In genomic region chr5:22745885-22746532, GRCm38 (mm10) we compare ENCODE assay signal across 8 mouse cellular contexts. TPM values are rescaled to one million over a fixed set of nuclear protein-coding genes. Genes with fewer than 3 reads are reported as not detected.
DNase-seq lines count a peak whose midpoint lies in the region; ATAC-seq and TF ChIP-seq lines count a peak whose summit lies in the region.

Gene Lhfpl3, plus strand, starts transcription at chr5:22746059.

- H3K36me3 ChIP-seq in forebrain, embryonic 13.5 days (ENCODE audit: poor library complexity, severe bottlenecking) = no peaks in the 10 kb centered on the region
- H3K36me3 ChIP-seq in hindbrain, postnatal 0 days (ENCODE audit: insufficient read depth, low read length) = no peaks in the 10 kb centered on the region

- under 1% methylated on average over 40 of the region's 53 CpGs for whole genome bisulfite sequencing in forebrain, embryonic 13.5 days
- WGBS in hindbrain, postnatal 0 days = 4% methylated on average over 37 of the region's 53 CpGs

- no peak within 1 kb of the TSS for H3K27ac ChIP-seq in forebrain, embryonic 13.5 days
- peak within 1 kb of the TSS; percentile 77 for H3K27ac ChIP-seq in hindbrain, postnatal 0 days

- TF ChIP-seq CTCF in hindbrain, postnatal 0 days (IDR thresholded peaks at IDR 0.05; ENCODE audit: low read depth) = no peak; the same call in 1 of the 2 replicates

- H3K9ac ChIP-seq in forebrain, embryonic 13.5 days = peak within 1 kb of the TSS; percentile 78
- H3K9ac ChIP-seq in hindbrain, postnatal 0 days (replicated peaks; ENCODE audit: low read length) = peak within 1 kb of the TSS; percentile 71

- peak; percentile 30 for DNase-seq in layer of hippocampus, adult 11-12 months (ENCODE audit: low spot score)
- DNase-seq in layer of hippocampus, adult 9-10 months (ENCODE audit: low spot score) = no peak
- peak; percentile 73 for DNase-seq in hindbrain, postnatal 0 days (ENCODE audit: low spot score)
- DNase-seq in liver = peak; percentile 8
- DNase-seq in retina, postnatal 7 days (ENCODE audit: low read depth, low spot score) = peak; percentile 27

- peak within 1 kb of the TSS; percentile 68 for H3K4me3 ChIP-seq in forebrain, embryonic 13.5 days
- H3K4me3 ChIP-seq in hindbrain, postnatal 0 days (ENCODE audit: low read length) = peak within 1 kb of the TSS; percentile 76

- H3K4me2 ChIP-seq in forebrain, embryonic 13.5 days = peak within 1 kb of the TSS; percentile 99
- H3K4me2 ChIP-seq in hindbrain, postnatal 0 days (ENCODE audit: low read depth, low read length) = peak within 1 kb of the TSS; percentile 91

- H3K4me1 ChIP-seq in forebrain, embryonic 13.5 days = peaks cover 18% of the 10 kb centered on the region
- no peaks in the 10 kb centered on the region for H3K4me1 ChIP-seq in hindbrain, postnatal 0 days (ENCODE audit: insufficient read depth, low read length)

- H3K9me3 ChIP-seq in forebrain, embryonic 13.5 days (replicated peaks) = no peaks in the 10 kb centered on the region
- no peaks in the 10 kb centered on the region for H3K9me3 ChIP-seq in hindbrain, postnatal 0 days (ENCODE audit: low read length)

- H3K27me3 ChIP-seq in forebrain, embryonic 13.5 days = peaks cover 34% of the 10 kb centered on the region; the same call in 1 of the 2 replicates
- no peaks in the 10 kb centered on the region for H3K27me3 ChIP-seq in hindbrain, postnatal 0 days (ENCODE audit: insufficient read depth, low read length)

- peak; percentile 63 for ATAC-seq in cerebellum, adult (ENCODE audit: insufficient number of reproducible peaks, low FRiP score, low TSS enrichment)
- ATAC-seq in forebrain, embryonic 13.5 days = peak; percentile 95
- peak; percentile 90 for ATAC-seq in hindbrain, postnatal 0 days
- no peak for ATAC-seq in megakaryocyte-erythroid progenitor cell, adult 5-6 weeks (replicated peaks; ENCODE audit: low FRiP score, low TSS enrichment, poor library complexity, severe bottlenecking)

RNA-seq across cellular contexts. Expression of gene Lhfpl3, which starts in this region (rescaled TPM):
- polyA plus RNA-seq in forebrain, embryonic 13.5 days (2015; fragmentation: Nextera tagmentation; extraction: Ambion mirVana) = 4.4 and 5.9 TPM in 2 replicates
- total RNA-seq in hindbrain, postnatal 0 days (2014; rRNA removed) = 57.3 and 70.7 TPM in 2 replicates
- polyA plus RNA-seq in hindbrain, postnatal 0 days (2015; fragmentation: Nextera tagmentation; extraction: Ambion mirVana) = 48.9 and 49.2 TPM in 2 replicates
- total RNA-seq in megakaryocyte-erythroid progenitor cell, adult 5-6 weeks (2014; fragmentation: Nextera tagmentation) = not detected in 2 replicates
- total RNA-seq in megakaryocyte-erythroid progenitor cell, adult 5-6 weeks (2017) = not detected in 2 replicates

Comparison
In these comparisons a context has a peak if more than half of its experiments do, and no peak if none do; other contexts are left out.
1. RNA of gene Lhfpl3 (total RNA-seq): 57.3 to 70.7 TPM in hindbrain, postnatal 0 days; not detected in megakaryocyte-erythroid progenitor cell, adult 5-6 weeks; every median in the first group is over 10 times any median in the second.